Mouse (Mus musculus) bone marrow, adult 2 months (tissue): ENCODE data around the gene Efcab11. TPM values are rescaled to one million over a fixed set of nuclear protein-coding genes. Genes with fewer than 3 reads are reported as not detected.

Experiments used
- H3K27ac ChIP-seq: fragments of 200-500 bp; 2 replicates; pipeline ENCODE4 v1.5.1; 2012; ENCODE audit warnings: low read depth, mild to moderate bottlenecking, control low read depth, inconsistent platforms, low read length; ENCODE audit not compliant: control insufficient read depth, poor library complexity, insufficient read depth
- H3K4me1 ChIP-seq: fragments of 200-500 bp; 2 replicates; pipeline ENCODE4 v1.6.1; 2011; ENCODE audit warnings: low read length; ENCODE audit not compliant: control insufficient read depth, insufficient read depth
- H3K4me3 ChIP-seq: fragments of 200-500 bp; replicated peaks from 2 replicates; pipeline ENCODE3; 2011; ENCODE audit warnings: mild to moderate bottlenecking, low read depth, low read length, control low read depth; ENCODE audit not compliant: control insufficient read depth
- CTCF ChIP-seq: fragments of 200-500 bp; IDR thresholded peaks from 2 replicates; pipeline ENCODE4 v1.5.1; 2011; ENCODE audit warnings: low read length, control low read depth; ENCODE audit not compliant: control insufficient read depth, insufficient read depth
- POLR2A ChIP-seq: fragments of 200-500 bp; IDR thresholded peaks from 2 replicates; pipeline ENCODE4 v1.6.1; 2011; ENCODE audit warnings: low read depth, mild to moderate bottlenecking, control low read depth, low read length, borderline replicate concordance; ENCODE audit not compliant: control insufficient read depth
- WGBS: fragments of 180-500 bp; shearing (Covaris S2); methylation state at CpG from one replicate; pipeline ENCODE4 v1.1.7; 2018; 5-methylcytosine and 5-hydroxymethylcytosine counted together
- polyA plus RNA-seq: library from polyadenylated mRNA; stranded (reverse); fragments of >200 nt; gene quantifications from 2 replicates; pipeline ENCODE4 v1.2.4, GENCODE M21; 2011; ENCODE audit warnings: low replicate concordance; ENCODE audit not compliant: missing spikeins, insufficient read depth, insufficient read length

Gene Efcab11
- polyA plus RNA-seq, 1 experiment: 7.1 TPM

DNA sequence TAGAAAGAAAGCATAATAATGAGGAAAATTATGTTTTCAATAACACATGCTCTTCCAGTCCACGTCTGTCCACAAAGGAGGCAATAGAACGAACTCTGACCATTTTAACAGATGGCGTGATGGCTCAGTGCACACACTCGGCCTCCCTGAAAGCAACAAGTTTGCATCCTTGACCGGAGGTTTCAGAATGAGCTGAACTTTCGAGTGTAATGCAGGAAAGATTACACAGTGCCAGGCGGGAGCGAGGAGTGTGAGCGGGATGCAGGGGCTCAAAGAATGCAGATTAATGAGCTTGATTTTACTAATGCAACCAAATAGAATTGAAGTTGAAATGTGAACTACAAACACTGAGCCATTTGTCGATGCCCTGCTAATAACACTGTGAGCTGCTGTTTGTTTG is 149.1 kb downstream of the Efcab11 start:
- Histone ChIP-seq H3K4me3 (no peak overlapping the region), H3K4me1 (no peaks in the 10 kb centered on the region; the same call in 1 of the 2 replicates), H3K27ac (no peak overlapping the region)
- no peak for TF ChIP-seq POLR2A
- TF ChIP-seq CTCF: no peak
- 83% methylated on average over 10 of the region's 10 CpGs for WGBS

DNA sequence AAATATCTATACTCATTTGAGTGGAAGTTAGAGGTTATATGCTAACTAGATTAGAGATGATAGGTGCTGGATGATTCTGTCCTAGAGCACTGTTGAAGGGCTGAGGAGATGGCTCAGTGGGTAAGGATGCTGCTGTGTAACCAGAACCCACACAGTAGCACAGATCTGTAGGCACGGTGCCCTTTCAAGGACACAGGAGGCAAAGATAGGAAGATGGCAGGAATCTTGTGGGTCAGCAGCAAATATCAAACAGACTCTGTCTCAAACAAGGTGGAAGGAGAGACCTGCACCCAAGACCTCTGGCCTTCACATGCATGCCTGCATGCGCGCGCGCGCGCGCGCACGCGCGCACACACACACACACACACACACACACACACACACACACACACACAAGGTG is 160.0 kb downstream of the Efcab11 start:
- 91% methylated on average over 12 of the region's 12 CpGs for WGBS
- TF ChIP-seq POLR2A: no peak
- TF ChIP-seq CTCF: no peak

DNA sequence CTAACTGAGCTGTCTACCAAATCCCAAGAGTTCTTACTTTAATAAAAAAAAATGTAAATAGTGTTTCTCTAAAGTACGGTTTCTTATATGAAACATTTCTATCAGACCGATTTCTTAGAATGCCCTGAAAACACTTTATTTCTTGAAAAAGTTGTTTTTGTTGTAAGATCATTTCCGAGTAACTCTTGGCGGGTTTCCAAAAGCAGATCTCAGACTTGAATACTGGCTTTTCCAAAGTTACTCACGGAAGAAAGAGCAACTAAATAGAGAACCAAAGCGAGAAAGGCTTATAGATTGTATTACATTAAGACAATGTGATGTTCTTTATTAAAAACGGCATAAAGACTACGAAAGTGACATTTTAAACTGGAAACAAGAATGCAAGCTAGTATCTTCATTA is 160.4 kb downstream of the Efcab11 start:
- TF ChIP-seq CTCF (no peak), POLR2A (no peak)
- no peaks in the 10 kb centered on the region for H3K4me1 ChIP-seq
- 80% methylated on average over 8 of the region's 8 CpGs for WGBS
- H3K27ac ChIP-seq: no peak overlapping the region
- no peak overlapping the region for H3K4me3 ChIP-seq

More for the DNA sequence above, 160.0 kb downstream of the Efcab11 start:
- Histone ChIP-seq H3K27ac (no peak overlapping the region), H3K4me3 (no peak overlapping the region), H3K4me1 (no peaks in the 10 kb centered on the region)

DNA sequence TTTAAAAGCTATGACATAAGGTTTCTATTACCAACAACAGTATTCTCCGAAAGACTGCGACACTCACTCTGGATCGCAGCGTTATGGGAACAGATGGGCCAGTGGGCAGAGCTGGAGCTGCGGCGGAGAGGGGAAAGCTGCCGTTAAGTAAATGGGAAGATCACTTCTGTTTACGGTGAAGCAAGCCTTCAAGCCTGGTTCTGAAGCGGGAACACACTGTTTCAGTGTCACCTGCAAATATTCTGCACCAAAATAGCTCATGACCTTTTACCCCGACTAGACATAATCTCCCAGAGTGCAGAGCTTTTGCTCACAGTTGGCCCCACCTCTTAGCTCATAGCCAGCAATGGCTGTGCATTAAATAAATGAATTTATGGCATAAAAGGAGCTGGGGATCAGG is 162.9 kb downstream of the Efcab11 start:
- TF ChIP-seq CTCF (no peak), POLR2A (no peak)
- Histone ChIP-seq H3K4me1 (no peaks in the 10 kb centered on the region), H3K27ac (no peak overlapping the region), H3K4me3 (no peak overlapping the region)
- WGBS: 83% methylated on average over 10 of the region's 10 CpGs

DNA sequence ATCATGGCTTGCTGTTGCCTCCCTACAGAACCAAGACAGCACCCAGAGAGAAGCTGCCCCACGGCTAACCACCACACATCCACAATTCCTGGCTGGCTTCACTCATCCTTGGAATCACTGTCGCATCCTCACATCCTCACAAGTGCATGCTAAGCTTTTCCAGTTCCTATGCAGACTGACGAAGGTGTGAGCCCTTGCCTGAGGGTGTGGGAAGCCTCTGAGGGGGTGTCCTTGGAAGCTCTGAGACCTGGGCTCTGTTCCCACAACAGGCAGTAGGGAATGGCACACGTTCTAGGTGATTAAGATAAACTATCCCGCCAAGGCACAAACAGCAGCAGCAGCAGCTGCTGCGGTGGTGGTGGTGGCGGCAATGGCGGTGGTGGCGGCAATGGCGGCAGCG is 164.5 kb downstream of the Efcab11 start:
- 91% methylated on average over 11 of the region's 11 CpGs for WGBS
- H3K27ac ChIP-seq: no peak overlapping the region
- H3K4me3 ChIP-seq: no peak overlapping the region
- no peaks in the 10 kb centered on the region for H3K4me1 ChIP-seq
- no peak for TF ChIP-seq POLR2A
- TF ChIP-seq CTCF: no peak

DNA sequence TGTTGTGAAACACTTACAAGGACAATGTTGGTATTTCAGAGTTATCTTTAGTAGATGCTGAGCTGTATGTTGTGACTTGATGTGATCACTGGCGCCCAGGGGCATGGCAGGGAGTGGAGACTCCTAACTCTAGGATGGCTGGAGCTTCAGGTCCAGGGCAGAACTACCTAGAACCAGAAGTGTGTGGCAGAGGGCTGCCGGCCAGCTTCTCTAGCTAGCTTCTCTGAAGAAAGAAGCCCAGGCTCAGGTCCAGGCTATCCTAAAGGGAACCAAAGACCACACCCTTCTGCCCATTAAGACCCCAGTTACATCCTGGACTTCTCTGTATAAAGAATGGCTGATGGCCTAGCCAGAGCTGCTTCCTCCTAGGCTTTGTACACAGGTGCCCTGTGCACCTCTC is 166.1 kb downstream of the Efcab11 start:
- Histone ChIP-seq H3K27ac (no peak overlapping the region), H3K4me3 (no peak overlapping the region), H3K4me1 (no peaks in the 10 kb centered on the region)
- WGBS: 81% methylated on average over 2 of the region's 2 CpGs
- TF ChIP-seq POLR2A: no peak
- no peak for TF ChIP-seq CTCF

DNA sequence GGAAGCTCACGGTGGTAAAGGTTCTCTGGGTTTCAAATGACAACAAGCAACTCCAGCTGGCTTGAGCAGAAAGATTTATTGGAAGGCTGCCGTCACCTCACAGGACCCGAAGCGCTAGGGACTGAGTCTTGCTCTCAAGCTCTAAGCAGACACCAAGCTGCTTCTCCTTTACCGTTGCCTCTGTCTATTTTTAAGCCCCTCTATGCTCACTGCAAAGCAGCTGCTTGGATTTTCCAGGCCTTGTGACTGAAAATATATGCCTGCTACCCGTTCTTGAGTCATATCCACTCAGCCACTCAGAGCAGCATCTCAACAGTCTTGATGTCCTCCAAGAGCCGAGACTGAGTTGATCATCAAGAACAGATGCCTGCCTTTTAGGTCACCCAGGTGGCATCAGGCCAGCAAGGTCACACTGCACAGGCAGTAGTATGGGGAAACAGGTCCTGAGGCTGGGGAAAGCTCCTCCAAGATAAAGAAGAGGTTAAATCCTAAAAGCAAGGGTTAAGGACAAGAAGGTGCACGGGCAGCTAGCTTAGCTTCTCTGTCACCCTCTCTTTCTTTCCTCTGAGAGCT is 168.1 kb downstream of the Efcab11 start:
- H3K27ac ChIP-seq: no peak overlapping the region
- TF ChIP-seq POLR2A (no peak), CTCF (no peak)
- no peaks in the 10 kb centered on the region for H3K4me1 ChIP-seq
- H3K4me3 ChIP-seq: no peak overlapping the region
- 79% methylated on average over 8 of the region's 8 CpGs for WGBS

DNA sequence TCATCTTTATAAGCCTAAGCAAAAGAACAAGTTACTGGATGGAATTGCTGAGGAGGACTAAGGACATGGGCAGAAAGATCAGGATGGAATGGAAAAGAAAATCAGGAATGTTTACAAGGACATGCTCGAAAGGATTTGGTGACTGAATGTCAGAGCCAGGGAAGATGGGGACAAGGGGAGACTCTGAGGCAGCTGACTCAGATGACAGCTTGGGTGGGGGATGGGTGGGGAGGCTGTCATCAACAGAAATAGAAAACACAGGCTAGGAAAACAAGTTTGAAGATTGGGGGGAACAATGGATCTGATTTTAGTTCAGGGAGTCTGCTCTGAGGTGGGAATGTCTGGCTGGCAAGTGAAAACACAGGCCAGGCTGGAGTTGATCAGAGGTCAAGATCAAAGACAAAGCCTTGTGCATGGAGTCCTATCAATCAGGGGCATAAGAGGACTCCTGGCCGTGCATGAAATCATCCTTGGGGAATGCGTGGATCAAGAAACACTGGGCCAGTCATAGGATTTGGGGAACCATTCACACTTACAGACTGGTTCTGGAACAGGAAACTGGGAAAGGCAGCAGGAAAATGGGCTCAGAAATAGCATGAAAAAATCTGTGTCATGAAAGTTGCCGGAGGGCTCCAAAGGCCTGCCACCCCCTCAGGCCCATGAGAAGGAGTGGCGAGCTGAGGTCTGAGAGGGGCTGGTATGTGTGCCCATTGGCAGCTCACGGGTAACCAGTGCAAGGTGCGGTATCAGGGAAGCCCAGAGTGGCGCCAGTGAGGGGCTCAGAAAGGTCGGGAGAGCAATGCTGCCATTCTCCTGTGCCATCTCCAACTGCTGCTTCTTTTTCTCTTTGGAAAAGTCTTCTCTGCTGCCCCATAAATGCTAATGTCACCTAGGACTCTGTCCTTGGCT is 168.9 kb downstream of the Efcab11 start:
- WGBS: 77% methylated on average over 9 of the region's 9 CpGs
- TF ChIP-seq POLR2A (no peak), CTCF (no peak)
- Histone ChIP-seq H3K4me1 (no peaks in the 10 kb centered on the region), H3K27ac (no peak overlapping the region), H3K4me3 (no peak overlapping the region)

DNA sequence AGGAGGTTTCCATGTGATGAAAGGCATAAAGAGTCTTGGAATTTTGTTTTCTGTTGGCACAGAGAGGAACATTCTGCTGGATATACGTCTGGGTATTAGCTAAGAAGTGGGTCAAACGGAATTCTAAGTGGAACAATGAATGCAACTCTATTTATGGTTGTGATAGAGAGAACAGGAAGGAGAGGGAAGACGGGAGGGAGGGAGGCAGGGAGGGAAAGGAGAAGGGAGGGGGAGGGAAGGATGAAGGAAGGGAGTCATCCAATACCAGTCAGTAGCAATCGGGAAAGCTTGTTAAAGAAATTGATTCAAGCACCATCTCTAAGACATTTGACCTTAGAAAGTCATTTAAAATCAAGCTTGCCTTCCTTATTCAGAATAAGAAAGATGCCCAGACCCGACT is 172.0 kb downstream of the Efcab11 start:
- Histone ChIP-seq H3K4me3 (no peak overlapping the region), H3K27ac (no peak overlapping the region), H3K4me1 (no peaks in the 10 kb centered on the region)
- 76% methylated on average over 5 of the region's 5 CpGs for WGBS
- TF ChIP-seq CTCF: no peak
- no peak for TF ChIP-seq POLR2A
